Mouse (Mus musculus) heart, adult 18-20 months (tissue): ENCODE data around the gene Oaz2. TPM values are rescaled to one million over a fixed set of nuclear protein-coding genes. Genes with fewer than 3 reads are reported as not detected.
A peak's percentile ranks its signal among the peaks of the same experiment; 100 is the strongest.

Experiments used
- DNase-seq, 2 experiments: peaks; one replicate each; pipeline ENCODE4 v3.0.0; 2021 to 2022; ENCODE audit warnings: mixed read lengths in 1 of 2
- long read RNA-seq, 2 experiments: library from polyadenylated mRNA; stranded (forward); transcript quantifications; one replicate each; pipeline ENCODE4 v2.0.0; 2021
- total RNA-seq, 2 experiments: library from RNA; stranded (reverse); gene quantifications; 2 replicates each; pipeline ENCODE4 v1.2.3; 2021

Oaz2 gene
- 100 to 1,000 TPM; 201 to 238 TPM for total RNA-seq
- long read RNA-seq, experiment 1, partial matches to known transcripts, result 3 of 385 reads
- long read RNA-seq, experiment 1, other reads (novel, unspliced or antisense), result 382 of 385 reads
- long read RNA-seq, experiment 2, partial matches to known transcripts, result 12 of 166 reads
- long read RNA-seq, experiment 2, other reads (novel, unspliced or antisense), result 154 of 166 reads

GRCm38 (mm10) chr9:65667701-65668100 lies at the start of gene Oaz2:
Gene Oaz2 (plus strand): TSS chr9:65668001.
- DNase-seq, result no peak

DNA sequence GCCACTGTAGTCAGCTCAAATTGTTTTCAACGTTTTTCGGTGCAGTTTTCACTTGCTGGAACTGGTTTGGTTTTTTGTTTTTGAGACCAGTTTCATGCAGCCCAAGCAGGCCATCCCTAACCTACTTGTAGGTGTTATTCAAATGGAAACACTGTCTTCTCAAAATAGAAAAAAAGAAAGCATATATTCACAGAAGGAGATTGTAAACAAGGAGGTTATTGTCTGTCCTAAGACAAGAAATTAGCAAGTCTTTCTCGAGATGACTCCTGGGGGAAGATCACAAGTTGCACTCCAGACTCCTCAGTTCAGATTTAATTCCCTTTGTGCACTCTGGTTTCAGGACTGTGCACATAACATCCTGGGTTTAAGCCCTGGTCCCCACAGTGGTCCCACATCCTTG lies 48.5 kb upstream of the Oaz2 start:
- DNase-seq, result no peak

- DNase-seq, result no peak
These were observed 46.6 kb upstream of the Oaz2 start for GRCm38 (mm10) chr9:65621196-65621595.

- DNase-seq, result no peak
These were observed 46.1 kb upstream of the Oaz2 start for GRCm38 (mm10) chr9:65621666-65622065.

- no peak for DNase-seq
These were observed 45.0 kb upstream of the Oaz2 start for GRCm38 (mm10) chr9:65622826-65623225.

GRCm38 (mm10) chr9:65624266-65624665 lies 43.5 kb upstream of the Oaz2 start:
- no peak for DNase-seq

DNA sequence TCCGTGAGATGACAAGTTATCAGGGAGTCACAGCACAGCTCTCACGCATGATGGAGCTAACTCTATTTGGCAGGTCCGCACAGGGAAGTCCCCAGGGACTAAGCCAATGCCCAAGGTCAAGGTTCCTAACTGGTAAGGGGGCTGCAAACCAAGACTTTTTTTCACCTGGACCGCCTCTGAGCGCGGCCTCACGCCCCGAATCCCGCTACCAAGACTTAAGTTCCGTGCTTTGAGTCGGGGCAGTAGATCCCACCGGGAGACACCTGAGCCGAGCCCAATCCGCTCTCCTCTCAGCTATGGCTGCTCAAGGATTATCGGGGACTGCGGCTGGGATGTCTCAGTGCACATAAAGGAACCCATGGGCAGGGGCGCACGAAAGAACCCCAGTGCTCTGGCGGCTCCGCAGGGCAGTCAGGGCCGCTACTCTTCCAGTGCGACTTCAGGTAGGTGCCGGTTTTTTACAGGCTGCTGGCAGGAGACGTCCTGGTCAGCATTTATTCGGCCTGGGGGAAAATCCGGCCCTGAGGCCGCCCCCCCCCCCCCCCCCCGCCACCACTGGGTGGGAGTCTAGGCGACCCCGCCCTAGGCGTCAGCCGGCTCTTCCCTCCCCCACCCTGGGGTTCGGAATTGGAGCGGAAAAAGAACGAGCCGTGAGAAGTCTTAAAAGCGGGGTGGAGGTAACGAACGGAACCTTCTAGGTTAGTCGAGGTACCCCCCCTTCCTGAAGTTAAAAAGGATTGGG lies 38.6 kb upstream of the Oaz2 start, which contains the start of gene Rbpms2:
Gene Rbpms2 (plus strand): TSS at position 624 of the 742 bp plus-strand sequence.
- DNase-seq, result peak; percentile 54 to 67

- peak; percentile 65 to 76 for DNase-seq
These were observed 37.8 kb upstream of the Oaz2 start for GRCm38 (mm10) chr9:65629767-65630630.

- DNase-seq, result peak; percentile 45 to 66
These were observed 37.0 kb upstream of the Oaz2 start for GRCm38 (mm10) chr9:65630631-65631353.

GRCm38 (mm10) chr9:65631354-65632021 lies 36.3 kb upstream of the Oaz2 start:
- DNase-seq, result peak in 1 of 2 experiments; percentile 39

DNA sequence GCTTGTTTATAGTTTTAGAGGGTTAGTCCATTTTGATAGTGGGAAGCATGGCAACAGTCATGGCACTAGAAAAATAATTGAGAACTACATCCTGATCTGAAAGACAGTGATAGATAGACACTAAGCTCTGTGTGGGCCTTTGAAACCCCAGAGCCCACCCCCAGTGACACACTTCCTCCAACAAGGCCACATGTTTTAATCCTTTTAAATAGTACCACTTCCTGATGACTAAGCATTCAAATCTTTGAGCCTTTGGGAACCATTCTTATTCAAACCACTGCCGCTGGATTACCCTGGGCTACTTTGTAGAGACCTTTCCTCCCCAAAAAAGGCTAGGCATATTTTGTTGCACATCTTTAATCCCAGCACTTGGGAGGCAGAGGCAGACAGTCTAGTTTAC lies 32.0 kb upstream of the Oaz2 start:
- DNase-seq, result no peak

DNA sequence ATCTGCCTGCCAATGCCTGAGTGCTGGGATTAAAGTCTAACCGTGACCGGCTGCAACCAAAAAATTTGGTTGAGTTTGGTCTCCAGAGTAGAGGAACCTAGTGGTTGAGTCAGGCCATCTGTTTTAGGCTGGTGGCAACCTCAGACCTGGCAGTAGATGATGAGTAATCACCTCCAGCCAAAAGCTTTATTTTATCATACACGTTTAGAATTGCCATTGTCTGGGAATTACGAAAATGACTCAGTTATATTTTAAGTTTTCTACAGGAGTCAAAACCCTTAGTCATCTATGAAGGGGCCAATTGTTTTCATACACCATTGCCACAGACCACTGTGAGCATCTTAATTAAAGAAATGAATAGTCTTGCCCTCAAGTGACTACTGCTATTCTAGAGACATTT lies 30.9 kb upstream of the Oaz2 start:
- no peak for DNase-seq

DNA sequence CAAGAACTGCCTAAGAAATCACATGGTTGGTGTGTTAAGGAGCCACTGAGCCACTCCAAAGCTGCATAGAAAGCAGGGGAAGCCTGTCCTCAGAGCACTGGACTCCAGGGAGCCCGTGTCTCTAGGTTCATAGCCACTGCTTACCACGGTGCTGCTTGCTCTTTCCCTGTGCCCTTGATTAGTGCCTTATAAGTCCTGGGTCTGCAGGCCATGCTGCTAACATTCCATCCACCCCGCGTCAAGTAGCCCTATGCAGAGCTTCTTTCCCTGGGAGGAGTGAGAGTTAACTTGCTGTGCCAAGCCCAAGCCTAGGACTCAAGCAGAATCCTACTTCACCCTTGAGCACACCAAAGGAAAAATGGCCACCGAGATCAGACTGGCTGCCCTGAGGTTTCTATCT lies 28.7 kb upstream of the Oaz2 start:
- no peak for DNase-seq

DNA sequence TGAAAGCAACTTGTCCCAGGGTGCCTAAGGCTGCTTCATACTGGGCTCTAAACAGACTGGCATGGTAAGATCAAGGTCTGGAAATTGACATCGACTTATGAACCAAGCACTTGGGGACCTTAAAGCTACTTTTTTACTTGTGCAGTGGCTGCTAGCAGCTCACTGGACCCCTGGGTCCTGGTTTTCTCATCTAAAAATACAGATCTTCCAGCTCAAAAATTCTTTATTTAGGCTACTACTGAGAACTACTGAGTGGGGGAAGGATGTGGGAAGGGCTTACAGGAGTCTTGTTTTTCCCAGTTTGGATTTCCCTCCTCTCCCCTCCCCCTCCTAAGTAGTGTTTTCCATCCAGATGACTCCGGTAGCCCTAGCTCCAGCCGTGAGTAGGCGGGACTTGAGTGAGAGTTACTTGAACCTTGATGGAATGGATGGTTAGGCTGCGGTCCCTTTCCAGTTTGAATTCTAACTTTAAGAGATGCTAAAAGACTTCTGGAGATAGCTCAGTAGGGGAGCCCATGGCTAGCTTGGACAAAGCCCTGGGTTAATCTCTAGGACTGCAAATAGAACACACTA lies 26.9 kb upstream of the Oaz2 start:
- DNase-seq, result peak; percentile 38 to 46

DNA sequence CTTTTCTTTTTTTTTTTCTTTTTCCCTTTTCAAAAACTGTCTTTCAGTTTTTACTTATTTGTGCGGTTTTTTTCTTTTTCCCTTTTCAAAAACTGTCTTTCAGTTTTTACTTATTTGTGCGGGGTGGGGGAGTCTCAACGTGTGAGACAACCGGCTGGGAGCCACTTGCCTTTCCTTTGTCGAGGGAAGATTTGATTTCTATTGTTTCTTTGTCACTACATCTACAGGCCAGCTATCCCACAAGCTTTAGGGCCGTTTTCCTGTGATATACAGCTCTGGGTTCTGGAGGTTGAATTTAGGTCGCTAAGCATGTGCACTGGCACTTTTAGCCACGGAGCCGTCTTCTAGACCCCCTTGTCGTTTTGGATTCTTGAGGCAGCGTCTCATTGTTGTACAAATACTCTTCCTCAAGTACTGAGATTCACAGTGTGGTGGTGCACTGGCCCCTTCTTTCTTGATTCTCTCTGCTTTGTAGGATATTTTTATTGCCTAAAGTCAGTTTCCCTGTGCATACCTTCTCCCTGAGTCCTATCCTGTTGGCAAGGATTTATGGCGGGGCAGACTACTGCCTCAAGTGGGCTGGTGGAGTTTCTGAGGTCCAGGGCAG lies 26.3 kb upstream of the Oaz2 start:
- no peak for DNase-seq

DNA sequence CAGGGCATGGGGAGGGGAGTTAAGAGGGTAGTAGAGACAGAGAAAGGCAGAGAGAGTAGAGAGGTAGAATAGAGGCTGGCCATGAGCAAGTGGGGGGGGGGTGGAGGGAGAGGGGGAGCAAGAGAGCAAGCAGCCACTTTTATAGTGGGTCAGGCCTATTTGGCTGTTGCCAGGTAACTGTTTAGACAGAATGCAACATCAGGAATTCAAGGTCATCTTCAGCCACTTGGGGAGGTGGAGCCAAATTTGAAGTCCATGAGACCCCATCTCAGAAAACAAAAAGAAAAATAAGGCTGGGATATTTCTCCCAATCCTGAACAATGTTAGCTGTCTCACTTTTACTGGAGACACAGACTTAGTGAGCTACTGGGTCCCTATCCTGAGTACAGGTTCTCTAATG lies 25.3 kb upstream of the Oaz2 start:
- DNase-seq, result no peak

- no peak for DNase-seq
These were observed 22.8 kb upstream of the Oaz2 start for GRCm38 (mm10) chr9:65644960-65645359.

DNA sequence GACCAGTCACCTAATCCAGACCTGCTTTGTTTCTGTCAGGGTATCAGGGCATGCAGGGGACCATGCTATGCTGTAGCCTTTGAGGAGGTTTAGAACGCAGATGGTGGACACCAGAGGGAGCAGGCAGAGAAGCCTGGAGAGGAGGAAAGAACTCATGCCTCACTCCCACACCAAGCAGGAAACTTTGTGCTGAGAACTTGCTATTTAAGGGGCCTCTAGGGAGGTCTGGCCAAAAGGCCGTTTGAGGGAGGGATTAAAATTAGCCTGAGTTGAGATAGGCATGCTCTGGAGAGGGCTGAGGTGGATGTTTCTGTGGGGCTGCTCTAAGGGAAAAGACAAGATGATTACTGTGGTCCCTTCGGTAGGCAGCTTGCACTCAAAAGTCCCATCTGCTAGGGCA lies 21.8 kb upstream of the Oaz2 start:
- DNase-seq, result peak; percentile 41 to 63

DNA sequence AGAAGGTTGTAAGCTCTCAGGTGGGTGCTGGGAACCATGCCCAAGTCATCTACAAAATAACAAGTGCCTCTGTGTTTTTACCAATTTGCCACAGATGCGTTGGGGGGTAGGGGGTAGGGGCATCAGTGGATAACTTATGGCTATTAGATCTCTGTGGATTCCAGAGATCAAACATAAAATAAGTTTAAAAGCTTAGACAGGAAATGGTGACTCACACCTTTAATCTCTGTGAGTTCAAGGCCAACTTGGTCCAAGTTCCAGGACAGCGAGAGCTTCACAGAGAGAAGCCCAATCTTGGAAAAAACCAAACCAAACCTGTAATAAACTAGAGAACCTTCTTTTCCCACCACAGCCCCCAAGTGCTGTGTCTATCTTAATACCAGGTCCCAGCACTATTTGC lies 21.0 kb upstream of the Oaz2 start:
- DNase-seq, result no peak

DNA sequence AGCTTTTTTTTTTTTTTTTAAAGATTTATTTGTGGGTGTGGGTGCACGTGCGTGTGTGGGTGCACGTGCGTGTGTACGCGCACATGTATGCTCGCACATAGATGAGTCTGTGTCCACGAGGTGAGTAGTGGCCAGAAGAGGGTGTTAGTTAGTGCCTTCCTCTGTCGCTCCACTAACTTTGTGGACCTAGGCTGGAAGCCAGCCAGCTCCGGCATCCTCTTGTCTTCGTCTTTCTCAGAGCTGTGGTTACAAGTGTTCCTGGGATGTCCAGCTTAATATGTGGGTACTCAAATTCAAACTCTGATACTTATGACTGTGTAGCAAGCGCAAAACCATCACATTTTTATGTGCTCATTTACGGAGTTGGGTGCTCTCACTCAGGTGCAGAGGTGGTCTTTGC lies 19.1 kb upstream of the Oaz2 start:
- DNase-seq, result no peak

- DNase-seq, result peak; percentile 19 to 27
These were observed 17.8 kb upstream of the Oaz2 start for GRCm38 (mm10) chr9:65649997-65650396.
